Mouse (Mus musculus) lung, embryonic 14.5 days (tissue): ENCODE results near the gene Erbb4. TPM values are rescaled to one million over a fixed set of nuclear protein-coding genes. Genes with fewer than 3 reads are reported as not detected.

ENCODE experiments used
- ATAC-seq: fragments of 200-750 bp; cut with Nextera tagmentation; 2 replicates; pipeline ENCODE4 v1.8.0; 2017; ENCODE audit warnings: mild to moderate bottlenecking, moderate TSS enrichment, moderate library complexity; ENCODE audit not compliant: insufficient read depth
- DNase-seq: peaks from one replicate; pipeline ENCODE4 v3.0.0-alpha.2; 2015
- H3K27ac ChIP-seq: fragments of 300-500 bp; sonication (generic); 2 replicates; pipeline ENCODE4 v1.5.1; 2014; ENCODE audit warnings: low read depth, mild to moderate bottlenecking, moderate library complexity
- H3K27me3 ChIP-seq: fragments of 300-500 bp; sonication (generic); 2 replicates; pipeline ENCODE4 v1.6.1; 2014; ENCODE audit warnings: low read length, control low read depth; ENCODE audit not compliant: insufficient read depth
- H3K36me3 ChIP-seq: fragments of 300-500 bp; sonication (generic); 2 replicates; pipeline ENCODE4 v1.6.1; 2014; ENCODE audit warnings: control low read depth; ENCODE audit not compliant: insufficient read depth
- H3K4me1 ChIP-seq: fragments of 300-500 bp; sonication (generic); 2 replicates; pipeline ENCODE4 v1.6.1; 2014; ENCODE audit warnings: antibody characterized with exemption, control low read depth; ENCODE audit not compliant: insufficient read depth
- H3K4me2 ChIP-seq: fragments of 300-500 bp; sonication (generic); 2 replicates; pipeline ENCODE4 v1.6.1; 2014; ENCODE audit warnings: mild to moderate bottlenecking
- H3K4me3 ChIP-seq: fragments of 300-500 bp; sonication (generic); 2 replicates; pipeline ENCODE4 v1.5.1; 2014; ENCODE audit warnings: low read depth, low read length
- H3K9ac ChIP-seq: fragments of 300-500 bp; sonication (generic); 2 replicates; pipeline ENCODE4 v1.6.1; 2014
- H3K9me3 ChIP-seq: fragments of 300-500 bp; sonication (generic); 2 replicates; pipeline ENCODE4 v1.6.1; 2016; ENCODE audit warnings: low read depth, low read length, control low read depth
- CTCF ChIP-seq: IDR thresholded peaks from 2 replicates; pipeline ENCODE4 v1.5.1; 2016; ENCODE audit warnings: antibody characterized with exemption, low read depth
- WGBS: fragments of 180-500 bp; shearing (Covaris S2); extraction: QIAGEN DNeasy Blood & Tissue Kit; methylation state at CpG from one replicate; pipeline ENCODE4 v1.1.7; 2014; 5-methylcytosine and 5-hydroxymethylcytosine counted together
- polyA plus RNA-seq: library from polyadenylated mRNA; unstranded; fragments of >200 nt; fragmentation: Nextera tagmentation; extraction: Ambion mirVana; gene quantifications from 2 replicates; pipeline ENCODE4 v1.2.1, GENCODE M21; 2014

The Erbb4 gene
- polyA plus RNA-seq, 1 experiment from 2014 or later: 1.6 TPM

GRCm38 (mm10) chr1:68860341-68860740 is 247.5 kb downstream of the Erbb4 start:
- DNase-seq: no peak
- 78% methylated on average over 2 of the region's 2 CpGs for WGBS
- Histone ChIP-seq H3K4me2 (no peak overlapping the region), H3K9ac (no peak overlapping the region), H3K4me1 (no peaks in the 10 kb centered on the region), H3K4me3 (no peak overlapping the region), H3K9me3 (no peaks in the 10 kb centered on the region), H3K36me3 (no peaks in the 10 kb centered on the region), H3K27me3 (no peaks in the 10 kb centered on the region), H3K27ac (no peak overlapping the region)
- no peak for TF ChIP-seq CTCF
- no peak for ATAC-seq

- no peak overlapping the region for H3K4me3 ChIP-seq
- no peak overlapping the region for H3K4me2 ChIP-seq
- no peak for ATAC-seq
- H3K36me3 ChIP-seq: no peaks in the 10 kb centered on the region
- no peaks in the 10 kb centered on the region for H3K9me3 ChIP-seq
- TF ChIP-seq CTCF: no peak
- no peaks in the 10 kb centered on the region for H3K4me1 ChIP-seq
- H3K27ac ChIP-seq: no peak overlapping the region
- H3K9ac ChIP-seq: no peak overlapping the region
- DNase-seq: no peak
- 91% methylated on average over 4 of the region's 4 CpGs for WGBS
- H3K27me3 ChIP-seq: no peaks in the 10 kb centered on the region
Measured at GRCm38 (mm10) chr1:68859480-68859879, 248.4 kb downstream of the Erbb4 start.

- no peaks in the 10 kb centered on the region for H3K27me3 ChIP-seq
- no peaks in the 10 kb centered on the region for H3K4me1 ChIP-seq
- no peaks in the 10 kb centered on the region for H3K9me3 ChIP-seq
- no peak overlapping the region for H3K4me3 ChIP-seq
- H3K27ac ChIP-seq: no peak overlapping the region
- H3K9ac ChIP-seq: no peak overlapping the region
- no peak for DNase-seq
- no peaks in the 10 kb centered on the region for H3K36me3 ChIP-seq
- 40% methylated on average over 4 of the region's 4 CpGs for WGBS
- TF ChIP-seq CTCF: no peak
- H3K4me2 ChIP-seq: no peak overlapping the region
- no peak for ATAC-seq
Measured at GRCm38 (mm10) chr1:68839352-68839751, 268.5 kb downstream of the Erbb4 start.

GRCm38 (mm10) chr1:68834686-68835085 is 273.2 kb downstream of the Erbb4 start:
- Histone ChIP-seq H3K36me3 (no peaks in the 10 kb centered on the region), H3K27ac (no peak overlapping the region), H3K4me3 (no peak overlapping the region), H3K27me3 (no peaks in the 10 kb centered on the region), H3K9me3 (no peaks in the 10 kb centered on the region), H3K4me2 (no peak overlapping the region), H3K9ac (no peak overlapping the region), H3K4me1 (no peaks in the 10 kb centered on the region)
- WGBS: 74% methylated on average over 3 of the region's 3 CpGs
- TF ChIP-seq CTCF: no peak
- no peak for DNase-seq
- ATAC-seq: no peak

GRCm38 (mm10) chr1:68832101-68832500 is 275.8 kb downstream of the Erbb4 start:
- no peaks in the 10 kb centered on the region for H3K27me3 ChIP-seq
- H3K4me1 ChIP-seq: no peaks in the 10 kb centered on the region
- no peaks in the 10 kb centered on the region for H3K9me3 ChIP-seq
- no peak for DNase-seq
- H3K4me2 ChIP-seq: no peak overlapping the region
- no peak for TF ChIP-seq CTCF
- no peak for ATAC-seq
- H3K27ac ChIP-seq: no peak overlapping the region
- no peak overlapping the region for H3K4me3 ChIP-seq
- H3K9ac ChIP-seq: no peak overlapping the region
- H3K36me3 ChIP-seq: no peaks in the 10 kb centered on the region

- TF ChIP-seq CTCF: no peak
- Histone ChIP-seq H3K4me3 (no peak overlapping the region), H3K27me3 (no peaks in the 10 kb centered on the region), H3K9me3 (no peaks in the 10 kb centered on the region), H3K27ac (no peak overlapping the region), H3K9ac (no peak overlapping the region), H3K4me2 (no peak overlapping the region), H3K36me3 (no peaks in the 10 kb centered on the region), H3K4me1 (no peaks in the 10 kb centered on the region)
- no peak for DNase-seq
- WGBS: 61% methylated on average over 1 of the region's 1 CpGs
- no peak for ATAC-seq
Measured at GRCm38 (mm10) chr1:68831575-68831974, 276.3 kb downstream of the Erbb4 start.

GRCm38 (mm10) chr1:68830501-68831239 is 277.2 kb downstream of the Erbb4 start:
- Histone ChIP-seq H3K27me3 (no peaks in the 10 kb centered on the region), H3K4me2 (no peak overlapping the region), H3K4me1 (no peaks in the 10 kb centered on the region), H3K27ac (no peak overlapping the region), H3K4me3 (no peak overlapping the region), H3K9ac (no peak overlapping the region), H3K36me3 (no peaks in the 10 kb centered on the region), H3K9me3 (no peaks in the 10 kb centered on the region)
- no peak for ATAC-seq
- DNase-seq: no peak
- no peak for TF ChIP-seq CTCF
- 78% methylated on average over 2 of the region's 2 CpGs for whole genome bisulfite sequencing
